Mouse (Mus musculus) bone marrow macrophage, adult 2 months (primary cell): ENCODE measurements at regions not wholly inside any gene's neighbourhood (a gene's known extent, or its start where the extent isn't known, plus 50 kb on each side); places are given as distances from the start of the nearest gene placed in this dataset.

ENCODE experiments used
- CTCF ChIP-seq: IDR thresholded peaks from 2 replicates; pipeline ENCODE4 v1.5.1; 2012; ENCODE audit warnings: low read depth, mild to moderate bottlenecking, low read length, moderate library complexity
- POLR2A ChIP-seq: IDR thresholded peaks from 2 replicates; pipeline ENCODE4 v1.6.1; 2012; ENCODE audit warnings: mild to moderate bottlenecking, low read depth, low read length, borderline replicate concordance

DNA sequence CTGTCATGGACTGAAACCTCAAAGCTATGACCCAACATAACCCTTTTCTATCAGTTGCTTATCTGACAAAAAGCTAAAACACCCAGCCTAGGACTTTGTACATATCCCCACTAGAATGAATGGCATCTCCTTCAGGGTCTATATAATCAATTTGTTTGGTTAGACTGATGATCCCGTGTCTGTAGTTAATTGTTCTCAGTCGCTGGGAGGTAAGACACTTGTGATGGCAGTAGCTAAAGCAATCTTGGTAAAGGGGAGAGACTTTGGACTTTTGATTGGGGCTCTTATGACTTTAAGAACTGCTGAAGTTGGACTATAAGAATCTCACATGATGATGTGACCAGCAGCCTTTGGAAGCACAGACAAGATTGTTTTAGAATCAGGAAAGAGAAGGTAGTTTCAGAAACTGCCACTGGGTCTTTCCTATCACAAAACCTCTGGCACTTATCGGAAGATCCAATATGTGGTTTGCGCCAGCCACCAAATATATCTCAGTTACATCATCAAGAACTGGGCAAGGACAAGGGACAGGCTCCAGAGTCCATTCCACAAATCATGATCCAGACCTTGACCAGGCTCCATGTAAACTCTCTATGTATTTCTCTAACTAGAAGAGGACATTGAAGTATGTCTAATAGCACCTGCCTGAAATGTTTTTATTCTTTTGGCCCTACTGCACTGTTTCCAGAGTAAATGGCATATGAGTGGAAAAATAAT is 183.1 kb downstream of the Sp3 start:
- TF ChIP-seq CTCF (no peak), POLR2A (no peak)
